Mouse (Mus musculus): ENCODE data around the gene Mta3. TPM values are rescaled to one million over a fixed set of nuclear protein-coding genes. Genes with fewer than 3 reads are reported as not detected.

The Mta3 gene
- total and polyA plus RNA-seq, 2 experiments from 2014 or later = 35.7 to 38.9 TPM

- WGBS = 71% methylated on average over 1 of the region's 1 CpGs
- Histone ChIP-seq H3K4me1 (ENCODE audit: insufficient read depth) (no peaks in the 10 kb centered on the region), H3K4me2 (ENCODE audit: low read depth) (no peak overlapping the region), H3K27ac (ENCODE audit: low read depth, low read length) (no peak overlapping the region), H3K4me3 (ENCODE audit: low read depth, low read length) (no peak overlapping the region), H3K27me3 (ENCODE audit: insufficient read depth, low read length) (no peaks in the 10 kb centered on the region), H3K9me3 (ENCODE audit: low read length) (no peaks in the 10 kb centered on the region), H3K36me3 (ENCODE audit: insufficient read depth) (no peaks in the 10 kb centered on the region), H3K9ac (no peak overlapping the region)
- ATAC-seq (no peak), DNase-seq (no peak)
- TF ChIP-seq CTCF (IDR thresholded peaks at IDR 0.05; ENCODE audit: low read depth) = no peak
Measured at GRCm38 (mm10) chr17:83677370-83677769, 28.6 kb upstream of the Mta3 start.

GRCm38 (mm10) chr17:83681977-83682376 lies 24.0 kb upstream of the Mta3 start:
- H3K36me3 ChIP-seq (ENCODE audit: insufficient read depth) = no peaks in the 10 kb centered on the region

GRCm38 (mm10) chr17:83684475-83684874 lies 21.5 kb upstream of the Mta3 start:
- DNase-seq (no peak), ATAC-seq (no peak)
- no peaks in the 10 kb centered on the region for H3K4me1 ChIP-seq (ENCODE audit: insufficient read depth)
- H3K9me3 ChIP-seq (ENCODE audit: low read length) = no peaks in the 10 kb centered on the region
- H3K36me3 ChIP-seq (ENCODE audit: insufficient read depth) = no peaks in the 10 kb centered on the region
- H3K27ac ChIP-seq (ENCODE audit: low read depth, low read length) = no peak overlapping the region
- no peaks in the 10 kb centered on the region for H3K27me3 ChIP-seq (ENCODE audit: insufficient read depth, low read length)
- WGBS = 92% methylated on average over 7 of the region's 7 CpGs
- no peak for TF ChIP-seq CTCF (IDR thresholded peaks at IDR 0.05; ENCODE audit: low read depth)
- no peak overlapping the region for H3K4me2 ChIP-seq (ENCODE audit: low read depth)
- H3K4me3 ChIP-seq (ENCODE audit: low read depth, low read length) = no peak overlapping the region
- H3K9ac ChIP-seq = no peak overlapping the region

More at GRCm38 (mm10) chr17:83681977-83682376, 24.0 kb upstream of the Mta3 start:
- H3K9me3 ChIP-seq (ENCODE audit: low read length) = no peaks in the 10 kb centered on the region
- ATAC-seq (no peak), DNase-seq (no peak)
- WGBS = 59% methylated on average over 7 of the region's 7 CpGs
- no peak overlapping the region for H3K4me3 ChIP-seq (ENCODE audit: low read depth, low read length)
- no peak overlapping the region for H3K27ac ChIP-seq (ENCODE audit: low read depth, low read length)
- H3K9ac ChIP-seq = no peak overlapping the region
- H3K4me2 ChIP-seq (ENCODE audit: low read depth) = no peak overlapping the region
- H3K27me3 ChIP-seq (ENCODE audit: insufficient read depth, low read length) = no peaks in the 10 kb centered on the region
- no peaks in the 10 kb centered on the region for H3K4me1 ChIP-seq (ENCODE audit: insufficient read depth)
- no peak for TF ChIP-seq CTCF (IDR thresholded peaks at IDR 0.05; ENCODE audit: low read depth)

- no peaks in the 10 kb centered on the region for H3K27me3 ChIP-seq (ENCODE audit: insufficient read depth, low read length)
- H3K27ac ChIP-seq (ENCODE audit: low read depth, low read length) = no peak overlapping the region
- H3K4me2 ChIP-seq (ENCODE audit: low read depth) = no peak overlapping the region
- ATAC-seq (no peak), DNase-seq (no peak)
- no peaks in the 10 kb centered on the region for H3K9me3 ChIP-seq (ENCODE audit: low read length)
- no peak overlapping the region for H3K4me3 ChIP-seq (ENCODE audit: low read depth, low read length)
- TF ChIP-seq CTCF (IDR thresholded peaks at IDR 0.05; ENCODE audit: low read depth) = no peak
- H3K4me1 ChIP-seq (ENCODE audit: insufficient read depth) = no peaks in the 10 kb centered on the region
- H3K9ac ChIP-seq = no peak overlapping the region
- 68% methylated on average over 2 of the region's 2 CpGs for WGBS
- H3K36me3 ChIP-seq (ENCODE audit: insufficient read depth) = no peaks in the 10 kb centered on the region
Measured at GRCm38 (mm10) chr17:83690418-83690817, 15.5 kb upstream of the Mta3 start.

GRCm38 (mm10) chr17:83691379-83691778 lies 14.6 kb upstream of the Mta3 start:
- H3K4me3 ChIP-seq (ENCODE audit: low read depth, low read length) = no peak overlapping the region
- no peaks in the 10 kb centered on the region for H3K4me1 ChIP-seq (ENCODE audit: insufficient read depth)
- TF ChIP-seq CTCF (IDR thresholded peaks at IDR 0.05; ENCODE audit: low read depth) = no peak
- no peak overlapping the region for H3K9ac ChIP-seq
- DNase-seq = no peak
- WGBS = 77% methylated on average over 4 of the region's 4 CpGs
- no peaks in the 10 kb centered on the region for H3K36me3 ChIP-seq (ENCODE audit: insufficient read depth)
- H3K27me3 ChIP-seq (ENCODE audit: insufficient read depth, low read length) = no peaks in the 10 kb centered on the region
- no peak overlapping the region for H3K4me2 ChIP-seq (ENCODE audit: low read depth)
- H3K27ac ChIP-seq (ENCODE audit: low read depth, low read length) = no peak overlapping the region
- ATAC-seq = no peak
- no peaks in the 10 kb centered on the region for H3K9me3 ChIP-seq (ENCODE audit: low read length)

GRCm38 (mm10) chr17:83693941-83694340 lies 12.0 kb upstream of the Mta3 start:
- WGBS = 88% methylated on average over 9 of the region's 9 CpGs
- H3K9ac ChIP-seq = no peak overlapping the region
- DNase-seq (no peak), ATAC-seq (no peak)
- H3K4me1 ChIP-seq (ENCODE audit: insufficient read depth) = no peaks in the 10 kb centered on the region
- H3K9me3 ChIP-seq (ENCODE audit: low read length) = no peaks in the 10 kb centered on the region
- H3K4me2 ChIP-seq (ENCODE audit: low read depth) = no peak overlapping the region
- H3K4me3 ChIP-seq (ENCODE audit: low read depth, low read length) = no peak overlapping the region
- H3K27me3 ChIP-seq (ENCODE audit: insufficient read depth, low read length) = no peaks in the 10 kb centered on the region
- no peak overlapping the region for H3K27ac ChIP-seq (ENCODE audit: low read depth, low read length)
- H3K36me3 ChIP-seq (ENCODE audit: insufficient read depth) = no peaks in the 10 kb centered on the region
- no peak for TF ChIP-seq CTCF (IDR thresholded peaks at IDR 0.05; ENCODE audit: low read depth)

- no peak overlapping the region for H3K9ac ChIP-seq
- no peaks in the 10 kb centered on the region for H3K36me3 ChIP-seq (ENCODE audit: insufficient read depth)
- no peaks in the 10 kb centered on the region for H3K9me3 ChIP-seq (ENCODE audit: low read length)
- no peak for ATAC-seq
- 82% methylated on average over 2 of the region's 2 CpGs for WGBS
- H3K27me3 ChIP-seq (ENCODE audit: insufficient read depth, low read length) = no peaks in the 10 kb centered on the region
- H3K4me1 ChIP-seq (ENCODE audit: insufficient read depth) = no peaks in the 10 kb centered on the region
- no peak overlapping the region for H3K4me2 ChIP-seq (ENCODE audit: low read depth)
- no peak for TF ChIP-seq CTCF (IDR thresholded peaks at IDR 0.05; ENCODE audit: low read depth)
- H3K27ac ChIP-seq (ENCODE audit: low read depth, low read length) = no peak overlapping the region
- DNase-seq = no peak
- H3K4me3 ChIP-seq (ENCODE audit: low read depth, low read length) = no peak overlapping the region
Measured at GRCm38 (mm10) chr17:83695785-83696184, 10.2 kb upstream of the Mta3 start.
